Mouse (Mus musculus) lung, postnatal 0 days (tissue): ENCODE measurements around the gene Smyd5. TPM values are rescaled to one million over a fixed set of nuclear protein-coding genes. Genes with fewer than 3 reads are reported as not detected.

ENCODE experiments used
- ATAC-seq: fragments of 200-750 bp; cut with Nextera tagmentation; 2 replicates; pipeline ENCODE4 v1.8.0; 2017; ENCODE audit warnings: moderate library complexity
- DNase-seq: peaks from one replicate; pipeline ENCODE4 v3.0.0-alpha.2; 2016; ENCODE audit warnings: low spot score
- H3K27ac ChIP-seq: fragments of 300-500 bp; sonication (generic); 2 replicates; pipeline ENCODE4 v1.5.1; 2014; ENCODE audit warnings: antibody characterized with exemption, mild to moderate bottlenecking, low read length, mixed read lengths
- H3K27me3 ChIP-seq: fragments of 300-500 bp; sonication (generic); replicated peaks from 2 replicates; pipeline ENCODE4 v1.6.1; 2014; ENCODE audit warnings: low read length, mixed read lengths; ENCODE audit not compliant: insufficient read depth
- H3K36me3 ChIP-seq: fragments of 300-500 bp; sonication (generic); 2 replicates; pipeline ENCODE4 v1.6.1; 2014; ENCODE audit warnings: low read length, mixed read lengths; ENCODE audit not compliant: insufficient read depth
- H3K4me1 ChIP-seq: fragments of 300-500 bp; sonication (generic); 2 replicates; pipeline ENCODE4 v1.6.1; 2014; ENCODE audit warnings: antibody characterized with exemption, low read depth, low read length, mixed read lengths; ENCODE audit not compliant: insufficient read depth
- H3K4me2 ChIP-seq: fragments of 300-500 bp; sonication (generic); replicated peaks from 2 replicates; pipeline ENCODE4 v1.6.1; 2014; ENCODE audit warnings: low read depth, mild to moderate bottlenecking, low read length, moderate library complexity, mixed read lengths
- H3K4me3 ChIP-seq: fragments of 300-500 bp; sonication (generic); 2 replicates; pipeline ENCODE4 v1.5.1; 2014; ENCODE audit warnings: low read depth, low read length
- H3K9ac ChIP-seq: fragments of 300-500 bp; sonication (generic); replicated peaks from 2 replicates; pipeline ENCODE4 v1.6.1; 2014; ENCODE audit warnings: low read depth, mild to moderate bottlenecking
- H3K9me3 ChIP-seq: fragments of 300-500 bp; sonication (generic); 2 replicates; pipeline ENCODE4 v1.6.1; 2016; ENCODE audit warnings: low read length, mixed read lengths
- CTCF ChIP-seq: IDR thresholded peaks from 2 replicates; pipeline ENCODE4 v1.5.1; 2016; ENCODE audit warnings: antibody characterized with exemption, mild to moderate bottlenecking
- EP300 ChIP-seq: IDR thresholded peaks from 2 replicates; pipeline ENCODE4 v1.6.1; 2016; ENCODE audit warnings: antibody characterized with exemption, mild to moderate bottlenecking, control low read depth
- WGBS: fragments of 180-500 bp; shearing (Covaris S2); extraction: QIAGEN DNeasy Blood & Tissue Kit; methylation state at CpG from one replicate; pipeline ENCODE4 v1.1.7; 2014; 5-methylcytosine and 5-hydroxymethylcytosine counted together
- polyA plus RNA-seq: library from polyadenylated mRNA; unstranded; fragments of >200 nt; fragmentation: Nextera tagmentation; extraction: Ambion mirVana; gene quantifications from 2 replicates; pipeline ENCODE4 v1.2.1, GENCODE M21; 2015

Gene Smyd5
- polyA plus RNA-seq, 1 experiment from 2014 or later: 13.3 TPM

GRCm38 (mm10) chr6:85450697-85451663, 19.2 kb downstream of the Smyd5 start, which contains the start of gene Cct7:
Gene Cct7 (plus strand): TSS chr6:85451514.
- H3K9me3 ChIP-seq: no peaks in the 10 kb centered on the region
- ATAC-seq (peak; percentile 94), DNase-seq (peak; percentile 100)
- peak within 1 kb of the TSS; percentile 79 for H3K4me3 ChIP-seq
- peak within 1 kb of the TSS; percentile 79 for H3K9ac ChIP-seq
- no peaks in the 10 kb centered on the region for H3K27me3 ChIP-seq
- H3K36me3 ChIP-seq: peaks cover 8% of the 10 kb centered on the region; the same call in 1 of the 2 replicates
- peak within 1 kb of the TSS; percentile 97 for H3K27ac ChIP-seq
- TF ChIP-seq CTCF (peak; percentile 72), EP300 (no peak)
- WGBS: 2% methylated on average over 86 of the region's 96 CpGs
- H3K4me1 ChIP-seq: peaks cover 16% of the 10 kb centered on the region; the same call in 1 of the 2 replicates
- H3K4me2 ChIP-seq: peak within 1 kb of the TSS; percentile 98

- H3K27me3 ChIP-seq: no peaks in the 10 kb centered on the region
- TF ChIP-seq CTCF (no peak), EP300 (peak; percentile 63; the same call in 1 of the 2 replicates)
- WGBS: 1% methylated on average over 53 of the region's 54 CpGs
- H3K4me2 ChIP-seq: peak within 1 kb of the TSS; percentile 98
- peak within 1 kb of the TSS; percentile 79 for H3K4me3 ChIP-seq
- peak within 1 kb of the TSS; percentile 97 for H3K27ac ChIP-seq
- DNase-seq (peak; percentile 99), ATAC-seq (peak; percentile 86)
- peaks cover 16% of the 10 kb centered on the region; the same call in 1 of the 2 replicates for H3K4me1 ChIP-seq
- H3K9ac ChIP-seq: peak within 1 kb of the TSS; percentile 79
- H3K9me3 ChIP-seq: no peaks in the 10 kb centered on the region
- no peaks in the 10 kb centered on the region for H3K36me3 ChIP-seq
These were observed 20.0 kb downstream of the Smyd5 start, which contains the start of gene Pradc1 for GRCm38 (mm10) chr6:85451664-85452410. Gene Pradc1 (minus strand): TSS chr6:85451970.

DNA sequence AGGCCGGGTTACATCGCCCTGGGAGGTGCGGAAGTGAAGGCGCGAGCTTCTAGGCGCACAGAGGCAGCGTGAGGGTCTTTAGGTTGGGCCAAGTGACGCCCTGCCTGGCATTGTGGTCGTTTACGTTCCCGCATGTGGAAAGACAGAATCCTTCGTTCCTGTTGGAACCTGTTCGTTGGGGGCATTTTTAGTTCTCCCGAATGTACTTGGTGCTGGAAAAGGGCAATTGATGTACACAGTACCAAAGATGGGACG, 20.5 kb downstream of the Smyd5 start:
- Histone ChIP-seq H3K4me3 (peak overlapping the region; percentile 79), H3K36me3 (no peaks in the 10 kb centered on the region), H3K9me3 (no peaks in the 10 kb centered on the region), H3K27ac (peak overlapping the region; percentile 97), H3K9ac (peak overlapping the region; percentile 79), H3K27me3 (no peaks in the 10 kb centered on the region), H3K4me2 (peak overlapping the region; percentile 98), H3K4me1 (peaks cover 16% of the 10 kb centered on the region; the same call in 1 of the 2 replicates)
- TF ChIP-seq CTCF (no peak), EP300 (no peak)
- DNase-seq (peak; percentile 34), ATAC-seq (no peak)
- under 1% methylated on average over 15 of the region's 15 CpGs for WGBS

DNA sequence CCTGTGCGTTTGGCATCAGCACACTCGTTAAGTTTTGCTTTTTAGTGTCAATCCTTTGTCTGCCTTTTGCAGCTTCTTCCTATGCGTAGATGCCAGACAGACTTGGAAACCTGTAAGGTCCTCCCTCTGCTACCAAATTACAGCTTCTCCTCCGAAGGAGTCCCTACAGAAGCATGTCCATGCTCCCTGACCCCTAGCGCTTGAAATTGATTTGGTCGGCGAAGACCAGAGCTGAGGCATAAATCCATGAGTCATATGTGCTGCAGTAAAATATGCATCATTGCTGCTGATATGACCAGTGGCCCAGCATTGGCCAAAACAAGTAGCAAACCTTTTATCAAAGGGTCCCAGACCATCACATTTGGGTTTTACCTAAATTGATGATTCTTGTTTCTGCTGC, 21.0 kb downstream of the Smyd5 start:
- peak overlapping the region; percentile 98 for H3K4me2 ChIP-seq
- H3K27ac ChIP-seq: peak overlapping the region; percentile 97; the same call in 1 of the 2 replicates
- no peaks in the 10 kb centered on the region for H3K27me3 ChIP-seq
- no peaks in the 10 kb centered on the region for H3K9me3 ChIP-seq
- H3K4me1 ChIP-seq: peaks cover 16% of the 10 kb centered on the region; the same call in 1 of the 2 replicates
- DNase-seq (no peak), ATAC-seq (no peak)
- 3% methylated on average over 7 of the region's 7 CpGs for WGBS
- TF ChIP-seq CTCF: 0 out of 2 replicates have a peak, but pooled peaks have one; percentile 9
- TF ChIP-seq EP300: no peak
- peak overlapping the region; percentile 79 for H3K9ac ChIP-seq
- peak overlapping the region; percentile 79 for H3K4me3 ChIP-seq
- H3K36me3 ChIP-seq: no peaks in the 10 kb centered on the region

- Histone ChIP-seq H3K27me3 (no peaks in the 10 kb centered on the region), H3K4me2 (no peak overlapping the region), H3K27ac (no peak overlapping the region), H3K4me3 (no peak overlapping the region), H3K4me1 (no peaks in the 10 kb centered on the region), H3K36me3 (peaks cover 34% of the 10 kb centered on the region), H3K9ac (no peak overlapping the region), H3K9me3 (no peaks in the 10 kb centered on the region)
- DNase-seq (no peak), ATAC-seq (no peak)
- TF ChIP-seq EP300 (no peak), CTCF (no peak)
- 78% methylated on average over 2 of the region's 2 CpGs for WGBS
These were observed 27.8 kb downstream of the Smyd5 start for GRCm38 (mm10) chr6:85459621-85460020.

- TF ChIP-seq CTCF (peak; percentile 53), EP300 (no peak)
- Histone ChIP-seq H3K36me3 (peaks cover 70% of the 10 kb centered on the region), H3K27me3 (no peaks in the 10 kb centered on the region), H3K9ac (no peak overlapping the region), H3K27ac (no peak overlapping the region), H3K4me3 (no peak overlapping the region), H3K4me1 (no peaks in the 10 kb centered on the region), H3K9me3 (no peaks in the 10 kb centered on the region), H3K4me2 (no peak overlapping the region)
- ATAC-seq (no peak), DNase-seq (no peak)
These were observed 33.6 kb downstream of the Smyd5 start for GRCm38 (mm10) chr6:85465381-85465780.
